Mouse (Mus musculus) liver, postnatal 0 days (tissue): Measurements from ENCODE around the gene Gm9913.

ENCODE experiments used
- CTCF ChIP-seq: sonication (generic); IDR thresholded peaks from 2 replicates; pipeline ENCODE4 v1.5.1; 2016; ENCODE audit warnings: antibody characterized with exemption, low read depth
- EP300 ChIP-seq: IDR thresholded peaks from 2 replicates; pipeline ENCODE4 v1.6.1; 2016; ENCODE audit warnings: antibody characterized with exemption, low read depth, mild to moderate bottlenecking

DNA sequence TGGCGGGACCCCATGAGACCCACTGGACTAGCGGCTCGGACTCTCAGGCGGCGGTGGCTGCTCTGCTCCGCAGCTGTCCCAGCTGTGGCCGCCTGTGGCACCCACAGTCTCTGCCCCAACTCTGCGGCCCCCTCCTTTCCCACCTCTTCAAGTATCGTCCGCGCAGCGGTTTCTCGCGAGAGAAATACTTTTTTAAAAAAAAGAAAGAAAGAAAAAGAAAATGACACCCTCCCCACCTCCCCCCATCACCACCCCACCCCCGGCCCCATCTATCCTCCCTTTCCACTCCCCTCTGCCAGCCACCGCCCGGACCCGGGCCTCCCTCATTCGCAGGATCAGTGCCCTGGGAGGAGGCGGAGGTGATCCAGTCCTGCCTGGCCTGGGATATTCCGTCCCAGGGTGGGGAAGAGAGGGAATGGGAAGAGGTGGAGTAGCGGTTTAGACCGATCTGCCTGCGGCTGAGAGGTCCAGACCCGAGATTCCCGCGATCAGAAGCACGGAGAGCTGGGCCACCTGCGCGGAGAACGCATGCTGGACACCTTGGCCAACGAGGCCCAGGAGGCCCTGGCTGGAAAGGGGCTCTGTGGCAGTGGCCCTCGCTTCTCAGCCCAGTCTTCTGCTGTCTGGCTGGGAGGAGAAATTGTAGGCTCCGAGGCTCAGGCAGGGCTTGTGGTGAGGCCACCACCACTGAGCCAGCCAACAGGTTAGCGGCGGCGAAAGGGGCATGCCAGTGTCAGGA lies 1.6 kb downstream of the Gm9913 start:
- no peak for TF ChIP-seq CTCF
- no peak for TF ChIP-seq EP300
